Mouse (Mus musculus): Measurements from ENCODE around the gene Olfr355. TPM values are rescaled to one million over a fixed set of nuclear protein-coding genes. Genes with fewer than 3 reads are reported as not detected.

Olfr355 gene
- not detected in 4 replicates for total RNA-seq (2023; ENCODE audit: inconsistent age)

DNA sequence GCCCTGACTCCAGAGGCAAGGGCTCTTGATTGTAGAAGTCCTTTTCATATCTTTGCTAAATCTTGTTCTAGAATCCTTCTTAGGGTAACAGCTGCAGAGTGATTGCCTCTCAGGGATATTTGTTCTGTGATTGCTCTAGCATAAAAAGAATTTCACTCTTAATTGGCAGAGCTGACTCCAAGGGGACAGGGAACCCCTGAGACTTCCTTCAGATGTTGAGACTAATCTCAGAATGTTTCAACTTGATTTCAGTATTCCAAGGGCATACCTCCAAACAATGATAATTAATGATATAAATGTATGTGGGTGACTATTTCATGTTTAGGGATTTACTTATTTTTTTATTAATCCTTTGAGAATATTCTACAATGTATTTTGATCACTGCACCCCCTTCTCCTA, at the start of gene Olfr355:
TSS of gene Olfr355 (minus strand) at position 101 of the 400 bp plus-strand sequence.

DNA sequence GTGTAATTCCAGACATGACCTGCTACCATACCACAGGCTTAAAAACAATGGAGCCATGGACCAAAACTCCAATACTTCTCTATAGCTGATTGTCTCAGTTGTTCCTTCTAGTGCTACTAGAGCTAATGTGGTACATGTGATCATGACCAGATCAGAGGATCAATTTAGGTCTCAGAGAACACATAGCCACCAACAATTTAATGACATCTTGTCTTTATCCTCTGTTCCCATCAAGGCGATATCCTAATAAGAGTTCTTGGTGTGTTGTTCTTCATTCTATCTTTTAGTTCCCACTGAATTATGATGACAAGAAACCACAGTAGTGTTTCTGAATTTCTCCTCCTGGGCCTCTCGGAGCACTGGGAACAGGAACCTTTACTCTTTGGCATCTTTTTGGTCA, 8.1 kb upstream of the Olfr355 start, which contains the start of gene Olfr356:
TSS of gene Olfr356 (plus strand) at position 301 of the 400 bp plus-strand sequence.

GRCm38 (mm10) chr2:36905380-36905779, 23.3 kb downstream of the Olfr355 start, which contains the start of gene Olfr354:
Gene Olfr354 (plus strand): TSS chr2:36905680.

GRCm38 (mm10) chr2:36892836-36893235, 35.9 kb downstream of the Olfr355 start, which contains the start of gene Olfr353:
Gene Olfr353 (minus strand): TSS chr2:36892936.

Other genes with a start within 250 kb of the Olfr355 start
- not detected in 4 replicates for gene Olfr346, start 243.1 kb downstream of the Olfr355 start, total RNA-seq (2023; ENCODE audit: inconsistent age)
- not detected in 4 replicates for gene Olfr347, start 197.0 kb downstream of the Olfr355 start, total RNA-seq (2023; ENCODE audit: inconsistent age)
- not detected in 4 replicates for gene Olfr348, start 144.6 kb downstream of the Olfr355 start, total RNA-seq (2023; ENCODE audit: inconsistent age)
- gene Olfr50, start 138.4 kb downstream of the Olfr355 start, total RNA-seq (2023; ENCODE audit: inconsistent age): not detected in 4 replicates
- gene Olfr3, start 111.9 kb downstream of the Olfr355 start, total RNA-seq (2023; ENCODE audit: inconsistent age): not detected in 4 replicates
- not detected in 4 replicates for gene Olfr350, start 82.6 kb downstream of the Olfr355 start, total RNA-seq (2023; ENCODE audit: inconsistent age)
- not detected in 4 replicates for gene Olfr351, start 66.2 kb downstream of the Olfr355 start, total RNA-seq (2023; ENCODE audit: inconsistent age)
- not detected in 4 replicates for gene Olfr352, start 60.4 kb downstream of the Olfr355 start, total RNA-seq (2023; ENCODE audit: inconsistent age)
- gene Olfr353, start 36.0 kb downstream of the Olfr355 start, total RNA-seq (2023; ENCODE audit: inconsistent age): not detected in 4 replicates
- gene Olfr354, start 23.2 kb downstream of the Olfr355 start, total RNA-seq (2023; ENCODE audit: inconsistent age): not detected in 4 replicates
- gene Olfr356, start 8.2 kb upstream of the Olfr355 start, total RNA-seq (2023; ENCODE audit: inconsistent age): not detected in 4 replicates
- not detected in 4 replicates for gene Olfr357, start 64.9 kb upstream of the Olfr355 start, total RNA-seq (2023; ENCODE audit: inconsistent age)
- not detected in 4 replicates for gene Olfr358, start 80.4 kb upstream of the Olfr355 start, total RNA-seq (2023; ENCODE audit: inconsistent age)
- gene Olfr360, start 136.8 kb upstream of the Olfr355 start, total RNA-seq (2023; ENCODE audit: inconsistent age): not detected in 4 replicates
- gene Olfr361, start 160.4 kb upstream of the Olfr355 start, total RNA-seq (2023; ENCODE audit: inconsistent age): not detected in 4 replicates
- not detected in 4 replicates for gene Olfr362, start 189.0 kb upstream of the Olfr355 start, total RNA-seq (2023; ENCODE audit: inconsistent age)
- not detected in 4 replicates for gene Olfr364-ps1, start 210.4 kb upstream of the Olfr355 start, total RNA-seq (2023; ENCODE audit: inconsistent age)

Data from B cell, adult (primary cell).